Mouse (Mus musculus): ENCODE results near the gene Lrriq4.

Gene Lrriq4

DNA sequence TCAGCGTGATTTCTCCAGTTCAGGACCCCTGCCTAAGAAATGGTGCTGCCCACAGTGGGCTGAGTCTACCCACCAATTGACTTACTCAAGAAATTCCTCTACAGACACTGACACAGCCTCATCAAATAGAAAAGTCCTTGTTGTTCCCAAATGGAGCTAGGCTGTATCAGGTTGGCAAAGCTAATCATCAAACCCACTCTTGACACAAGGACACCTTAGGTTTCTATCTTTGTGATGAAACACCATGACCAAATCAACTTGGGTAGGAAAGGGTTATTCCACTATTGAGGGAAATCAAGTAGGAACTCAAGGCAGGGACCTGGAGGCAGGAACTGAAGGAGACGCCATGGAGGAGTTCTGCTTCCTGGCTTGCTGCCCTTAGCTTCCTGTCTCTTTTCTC lies at the start of gene Lrriq4:
Gene Lrriq4, plus strand, starts transcription at position 301 of the 400 bp plus-strand sequence.
- DNase-seq (ENCODE audit: extremely low read depth, low read depth, low spot score): no peak

DNA sequence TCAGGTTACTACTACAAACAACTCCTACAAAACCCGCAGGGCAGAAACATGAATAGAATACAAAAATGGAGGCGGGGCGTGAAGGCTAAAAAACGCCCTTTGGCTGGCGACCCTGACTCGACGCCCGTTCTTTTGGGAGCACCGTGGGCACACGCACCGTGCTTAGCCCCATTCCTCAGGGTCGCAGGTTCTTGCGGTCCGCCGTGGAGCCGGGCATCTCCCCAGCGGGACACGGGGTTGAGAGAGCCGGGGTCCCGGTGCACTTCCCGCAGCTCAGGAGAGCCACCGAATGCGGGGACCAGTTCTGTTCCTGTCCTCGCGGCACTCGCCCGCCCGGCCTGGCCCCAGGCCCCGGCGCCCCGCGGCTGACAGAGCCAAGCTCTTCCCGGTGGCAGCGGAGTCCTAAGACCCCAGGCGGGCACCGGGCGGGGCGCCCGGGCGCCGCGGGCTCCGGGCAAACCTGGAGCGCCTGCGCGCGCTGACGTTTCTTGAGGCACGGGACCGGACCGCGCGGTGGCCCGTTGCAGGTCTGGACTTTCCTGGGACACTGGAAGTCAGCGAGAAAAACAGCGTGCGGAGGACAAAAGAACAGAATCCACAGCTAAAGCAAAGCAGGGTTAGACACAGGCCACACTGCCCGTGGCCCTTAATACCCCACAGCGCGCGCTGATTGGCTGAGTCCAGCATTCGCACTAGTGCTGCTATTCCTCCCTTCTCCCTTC lies 49.0 kb upstream of the Lrriq4 start:
- DNase-seq (ENCODE audit: extremely low read depth, low read depth, low spot score): no peak

DNA sequence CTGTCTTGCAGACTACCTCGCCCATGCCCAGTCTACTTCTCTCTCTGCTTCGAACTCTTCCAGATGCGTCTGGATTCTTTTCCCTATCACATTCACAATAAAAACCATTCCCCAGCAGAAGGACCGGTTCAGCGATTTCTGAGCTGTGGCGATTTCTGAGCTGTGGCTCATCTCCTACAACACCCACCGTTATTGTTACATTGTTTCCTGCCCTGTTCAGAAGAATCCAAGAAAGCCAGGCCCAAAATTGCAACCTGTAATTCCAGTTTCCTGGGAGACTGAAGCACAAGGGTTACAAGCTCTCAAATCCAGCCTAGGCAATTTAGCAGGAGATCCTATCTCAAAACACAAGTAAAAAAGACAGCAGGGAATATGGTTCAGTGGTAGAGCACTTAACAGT lies 47.0 kb upstream of the Lrriq4 start:
- DNase-seq (ENCODE audit: extremely low read depth, low read depth, low spot score): no peak

DNA sequence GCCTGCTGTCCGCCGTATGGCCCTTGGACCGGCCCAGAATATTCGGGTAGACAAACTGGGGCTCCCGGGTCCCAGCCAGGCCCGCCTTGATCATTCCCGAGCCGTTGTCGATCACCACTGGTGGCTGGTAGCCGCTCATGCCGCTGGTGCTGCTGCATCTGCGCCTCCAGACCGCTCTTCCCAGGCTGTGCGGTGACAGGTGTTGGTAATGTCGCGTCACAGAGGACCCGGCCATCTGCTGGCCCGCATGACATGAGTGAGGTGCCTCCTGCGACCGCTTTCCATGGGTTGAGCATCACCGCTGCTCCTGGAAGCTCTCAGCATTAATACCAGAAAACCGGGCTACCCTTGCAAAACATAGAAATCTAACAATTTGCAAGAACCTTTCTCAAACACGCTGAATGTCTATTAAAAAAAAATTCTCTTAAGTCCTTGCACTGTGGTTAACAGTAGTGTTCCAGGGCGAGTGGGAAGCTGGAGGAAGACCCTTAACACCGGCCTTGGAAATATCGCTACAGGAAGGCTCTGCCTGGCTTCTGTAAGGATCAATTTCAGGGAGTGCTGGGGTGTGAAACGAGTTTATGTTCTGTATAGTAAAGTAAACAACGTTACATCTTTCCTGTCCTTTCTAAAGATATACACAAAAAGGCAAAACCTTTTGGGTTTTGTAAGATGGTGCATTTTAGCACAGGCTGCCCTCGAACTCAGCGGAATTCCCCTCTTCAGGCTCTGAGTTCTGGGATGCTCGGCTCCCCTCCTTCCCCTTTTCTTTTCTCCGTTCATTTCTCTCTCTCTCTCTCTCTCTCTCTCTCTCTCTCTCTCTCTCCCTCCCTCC lies 44.4 kb upstream of the Lrriq4 start, which contains the start of gene Actrt3:
Gene Actrt3, minus strand, starts transcription at position 229 of the 835 bp plus-strand sequence.
- DNase-seq (ENCODE audit: extremely low read depth, low read depth, low spot score): no peak

DNA sequence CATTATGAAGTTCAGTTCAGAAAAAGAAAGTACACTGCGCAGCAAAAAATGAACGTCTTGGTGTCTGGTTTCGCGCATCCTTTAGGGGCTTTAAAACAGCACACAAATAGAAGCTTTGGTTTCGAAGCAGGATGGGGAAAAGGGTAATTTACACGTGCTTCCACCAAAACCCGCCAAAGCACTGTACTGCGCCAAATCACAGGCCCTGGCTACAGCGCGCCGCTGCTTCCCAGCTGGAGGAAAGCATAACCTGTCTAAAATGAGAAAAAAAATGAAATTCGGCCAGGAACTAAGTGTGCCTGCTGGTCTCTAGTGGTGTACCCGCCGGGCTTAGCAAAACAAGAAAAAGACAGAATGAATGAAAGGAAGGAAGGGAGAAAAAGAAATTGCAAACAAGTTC lies 43.6 kb upstream of the Lrriq4 start:
- DNase-seq (ENCODE audit: extremely low read depth, low read depth, low spot score): no peak

DNA sequence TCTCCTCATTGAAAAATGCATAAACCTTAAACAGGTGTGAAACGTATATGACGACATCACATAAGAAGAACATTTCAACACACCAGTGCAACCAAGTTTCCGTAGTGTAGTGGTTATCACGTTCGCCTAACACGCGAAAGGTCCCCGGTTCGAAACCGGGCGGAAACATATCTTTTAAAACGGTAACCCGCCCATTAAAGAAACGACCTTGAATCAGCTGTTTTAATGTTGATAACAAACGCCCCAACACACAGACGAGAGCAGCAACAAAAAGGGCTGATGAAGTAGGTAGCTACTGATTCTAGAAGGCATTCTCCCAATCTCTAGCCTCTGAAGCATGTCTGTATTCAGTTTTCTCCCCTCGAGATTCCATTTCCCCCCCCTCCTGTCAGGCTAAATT lies 43.1 kb upstream of the Lrriq4 start:
- DNase-seq (ENCODE audit: extremely low read depth, low read depth, low spot score): no peak

DNA sequence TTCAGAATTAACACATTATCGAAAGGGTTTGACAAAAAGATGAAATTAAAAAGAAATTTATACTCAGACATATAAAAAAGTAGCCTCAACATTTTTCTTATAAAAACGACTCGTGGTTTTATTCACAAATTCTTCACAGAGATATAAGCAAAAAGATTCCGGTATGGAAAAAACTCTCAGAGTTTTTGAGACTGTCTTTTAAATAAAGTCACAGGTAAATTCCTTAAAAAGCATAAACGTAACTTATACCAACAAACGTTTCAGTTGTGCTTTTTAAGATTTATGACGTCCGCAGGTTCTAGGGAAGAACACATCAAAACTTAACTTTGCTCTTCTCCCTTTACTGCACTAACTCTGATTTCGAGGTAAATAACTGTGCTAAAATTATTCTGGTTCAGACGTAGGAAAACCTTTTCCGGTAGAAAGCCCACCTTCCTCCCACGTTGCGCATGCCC lies 42.7 kb upstream of the Lrriq4 start:
- DNase-seq (ENCODE audit: extremely low read depth, low read depth, low spot score): no peak

DNA sequence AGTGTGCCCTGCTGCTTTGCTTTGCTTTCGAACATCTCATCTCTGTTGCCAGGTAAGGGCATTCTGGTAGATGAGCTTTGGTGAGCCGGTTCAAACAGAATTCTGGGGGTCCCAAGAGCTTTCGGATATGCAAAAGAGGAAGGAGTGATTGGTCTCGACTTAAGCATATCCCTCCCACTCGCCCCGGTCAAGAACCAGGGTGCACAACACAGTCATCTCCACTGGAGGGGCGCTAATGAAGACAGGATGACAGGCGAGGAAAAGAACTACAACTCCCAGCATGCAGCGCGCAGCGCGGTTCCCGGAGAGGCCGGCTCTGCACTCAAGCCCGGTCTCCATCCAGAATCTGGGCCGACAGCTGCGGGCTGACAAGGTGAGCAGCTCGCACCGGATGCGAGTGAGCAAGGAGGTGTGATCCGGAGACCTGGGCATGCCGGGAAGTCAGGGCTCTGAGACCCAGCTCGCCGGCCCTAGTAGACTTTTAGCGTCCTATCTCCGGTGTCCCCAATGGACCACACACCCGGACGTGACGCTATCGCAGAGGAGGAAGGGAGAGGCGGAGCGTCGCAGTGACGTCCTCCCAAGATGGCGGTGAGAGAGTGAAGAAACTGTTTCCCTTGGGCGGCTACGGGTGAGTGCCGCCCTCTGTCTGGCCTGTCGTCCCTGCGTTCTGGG lies 42.1 kb upstream of the Lrriq4 start, which contains the start of gene Mynn:
Gene Mynn, plus strand, starts transcription at position 1 of the 675 bp plus-strand sequence.
- DNase-seq (ENCODE audit: extremely low read depth, low read depth, low spot score): peak; percentile 65

DNA sequence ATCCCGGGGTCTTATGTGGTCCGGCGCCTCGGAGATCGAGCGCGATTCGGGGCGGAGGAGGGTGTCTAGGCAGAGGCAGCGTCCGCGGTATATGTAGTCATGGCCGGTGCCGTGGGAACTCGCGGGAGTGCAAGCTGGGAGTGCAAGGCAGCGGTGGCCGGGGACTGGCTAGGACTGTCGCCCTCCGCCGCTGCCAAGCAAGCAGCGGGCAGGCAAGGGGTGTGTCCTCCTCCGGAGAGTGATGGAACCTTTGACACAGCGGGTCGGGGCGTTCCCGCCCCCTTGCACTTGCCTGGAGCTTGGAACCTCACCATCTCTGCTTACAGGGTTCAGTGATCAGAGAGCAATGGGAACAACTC lies 41.6 kb upstream of the Lrriq4 start:
- no peak for DNase-seq (ENCODE audit: extremely low read depth, low read depth, low spot score)

DNA sequence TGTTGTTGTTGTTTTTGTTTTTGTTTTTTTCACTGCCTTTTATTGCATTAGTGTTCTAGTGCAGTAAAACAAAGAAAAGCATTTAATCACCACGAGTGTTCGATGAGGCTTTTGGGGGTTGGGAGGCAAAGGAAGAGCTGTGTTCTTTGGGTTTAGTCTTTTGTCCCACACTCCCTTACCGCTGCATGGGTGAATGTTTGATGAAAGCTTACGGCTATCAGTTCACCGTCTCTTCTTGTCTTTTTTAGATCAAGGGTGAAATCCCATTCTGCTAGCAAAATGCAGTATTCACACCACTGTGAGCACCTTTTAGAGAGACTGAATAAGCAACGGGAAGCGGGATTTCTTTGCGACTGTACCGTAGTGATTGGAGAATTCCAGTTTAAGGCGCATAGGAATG lies 41.1 kb upstream of the Lrriq4 start:
- DNase-seq (ENCODE audit: extremely low read depth, low read depth, low spot score): no peak

DNA sequence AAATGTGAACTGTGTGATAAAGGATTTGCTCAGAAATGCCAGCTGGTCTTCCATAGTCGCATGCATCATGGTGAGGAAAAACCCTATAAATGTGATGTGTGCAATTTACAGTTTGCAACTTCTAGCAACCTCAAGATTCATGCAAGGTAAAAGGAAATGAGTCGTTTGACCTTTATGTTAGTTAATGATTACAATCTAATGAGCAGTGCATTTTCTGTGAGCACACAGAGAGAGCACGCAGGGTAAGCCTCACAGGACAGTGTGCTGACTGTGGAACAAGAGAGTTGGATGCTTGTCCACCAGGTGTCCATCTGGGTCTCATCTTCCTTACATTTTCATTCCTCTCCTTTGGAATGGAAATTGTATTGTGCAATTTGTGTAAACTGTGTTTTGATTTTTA lies 35.3 kb upstream of the Lrriq4 start:
- DNase-seq (ENCODE audit: extremely low read depth, low read depth, low spot score): no peak

DNA sequence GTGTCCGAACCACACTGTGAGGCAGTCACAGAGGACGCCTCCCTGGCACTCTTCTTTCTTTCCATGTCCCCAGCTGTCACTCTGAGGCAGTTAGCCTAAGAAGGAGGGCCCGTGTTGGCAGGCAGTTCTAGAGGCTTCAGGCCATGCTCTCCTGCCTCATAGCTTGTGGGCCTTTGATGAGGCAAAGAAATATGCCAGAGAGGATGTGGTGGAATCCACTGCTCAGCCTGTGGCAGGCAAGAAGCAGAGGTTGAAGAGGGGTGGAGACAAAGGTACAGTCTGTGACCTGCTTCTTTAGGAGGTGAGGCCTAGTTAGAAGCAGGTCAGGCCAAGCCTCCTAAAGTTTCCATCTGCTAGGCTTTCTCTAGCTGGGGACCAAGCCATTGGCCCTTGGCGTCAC lies 33.4 kb upstream of the Lrriq4 start:
- no peak for DNase-seq (ENCODE audit: extremely low read depth, low read depth, low spot score)

DNA sequence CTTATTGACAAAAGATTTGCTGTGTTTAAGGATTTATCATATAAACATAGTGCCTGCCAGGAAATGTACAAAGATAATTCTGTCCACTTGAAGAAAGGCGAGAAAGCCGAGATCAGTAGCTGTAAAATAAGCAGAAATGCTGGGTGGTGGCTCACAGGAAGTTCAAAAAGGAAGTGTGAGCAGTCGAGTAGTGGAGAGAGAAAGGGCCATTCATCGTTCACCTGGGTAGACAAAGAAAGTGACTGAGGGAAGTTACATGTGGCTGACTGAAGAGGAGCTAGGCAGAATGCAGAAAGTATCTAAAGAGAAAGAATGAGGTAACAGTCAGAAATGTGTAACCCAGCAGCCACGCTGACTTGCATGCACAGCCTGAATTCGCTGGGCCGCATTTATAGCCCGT lies 24.2 kb upstream of the Lrriq4 start:
- no peak for DNase-seq (ENCODE audit: extremely low read depth, low read depth, low spot score)

DNA sequence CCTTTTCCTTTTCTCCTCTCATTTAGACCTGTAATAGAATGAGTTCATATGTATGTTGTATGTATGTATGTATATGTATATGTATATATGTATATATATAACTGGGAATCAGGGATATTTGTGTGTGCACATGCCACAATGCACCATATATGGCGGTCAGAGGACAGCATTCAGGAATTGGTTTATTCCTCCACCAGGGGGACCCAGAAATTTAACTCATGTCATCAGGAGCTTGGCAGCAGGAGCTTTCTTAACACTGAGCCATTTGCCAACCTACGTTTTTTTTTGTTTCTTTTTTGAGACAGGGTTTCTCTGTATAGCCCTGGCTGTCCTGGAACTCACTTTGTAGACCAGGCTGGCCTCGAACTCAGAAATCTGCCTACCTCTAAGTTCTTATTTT lies 10.6 kb upstream of the Lrriq4 start:
- DNase-seq (ENCODE audit: extremely low read depth, low read depth, low spot score): no peak

DNA sequence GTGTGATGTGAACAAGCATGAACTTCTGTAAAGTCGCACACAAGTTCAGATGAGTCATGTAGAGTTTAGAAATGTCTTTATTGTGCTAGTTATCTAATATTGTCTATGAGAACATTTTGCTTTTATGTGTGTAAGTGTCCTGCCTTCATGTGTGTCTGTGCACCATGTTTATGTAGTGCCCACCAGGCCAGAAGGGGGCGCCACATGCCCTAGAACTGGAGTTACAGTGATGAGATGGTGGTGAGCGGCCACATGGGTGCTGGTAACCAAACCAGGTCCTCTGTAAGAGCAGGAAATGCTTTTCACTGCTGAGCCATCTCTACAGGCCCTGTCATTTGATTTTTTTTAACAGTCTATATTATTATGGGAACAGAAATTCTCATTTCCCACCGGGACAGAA lies 8.7 kb upstream of the Lrriq4 start:
- DNase-seq (ENCODE audit: extremely low read depth, low read depth, low spot score): no peak

DNA sequence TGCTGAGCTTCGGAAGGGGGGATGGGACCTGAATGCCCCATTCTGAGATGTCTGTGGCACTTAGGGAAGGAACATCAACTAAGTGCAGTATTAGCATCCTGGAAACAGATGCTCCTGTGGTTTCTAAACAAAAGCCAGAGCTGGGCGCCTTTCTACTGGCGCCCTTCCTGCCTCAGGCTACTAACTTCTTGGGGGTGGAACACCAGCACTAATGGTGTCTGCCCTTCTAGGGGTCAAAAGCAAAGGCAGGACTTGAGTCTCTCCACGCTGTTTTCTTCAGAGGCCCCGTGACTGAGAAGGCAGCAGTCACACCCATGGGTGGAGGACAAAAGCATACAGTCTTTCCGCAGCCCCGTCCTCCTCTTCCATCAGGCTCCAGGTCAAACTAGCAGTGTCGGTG lies 2.5 kb downstream of the Lrriq4 start:
- no peak for DNase-seq (ENCODE audit: extremely low read depth, low read depth, low spot score)

DNA sequence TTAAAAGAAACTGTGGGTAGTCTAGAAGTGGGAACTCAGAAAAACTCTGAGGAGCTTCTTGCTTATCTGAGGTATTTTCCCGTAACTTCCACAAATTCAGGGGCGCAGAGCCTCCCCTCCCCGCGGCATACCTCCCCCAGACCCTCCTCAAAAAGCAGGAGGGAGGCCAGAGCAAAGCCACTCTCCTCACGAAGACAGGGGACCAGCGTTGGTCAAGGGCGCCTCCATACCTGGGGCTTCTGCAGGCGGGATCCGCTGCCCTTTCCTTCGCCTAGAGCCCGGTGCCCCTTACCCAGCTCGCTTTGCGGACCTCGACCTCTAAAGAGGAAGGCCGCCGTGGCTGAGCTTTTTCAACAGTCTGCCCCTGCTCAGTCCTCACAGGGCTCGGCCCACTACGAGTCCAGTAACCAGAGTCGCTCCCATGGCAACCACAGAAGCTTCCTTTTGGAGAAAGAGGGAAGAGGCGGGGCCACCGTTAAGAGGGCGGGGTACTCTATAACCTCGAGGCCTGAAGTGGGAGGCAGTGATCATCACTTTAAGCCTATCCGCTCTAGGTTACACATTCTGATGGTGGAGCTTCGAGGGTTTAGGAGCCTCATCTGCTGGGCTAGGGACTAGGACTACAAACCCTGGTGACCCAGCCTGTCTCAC lies 3.3 kb downstream of the Lrriq4 start, which contains the start of gene Lrrc34:
Gene Lrrc34, minus strand, starts transcription at position 430 of the 651 bp plus-strand sequence.
- no peak for DNase-seq (ENCODE audit: extremely low read depth, low read depth, low spot score)

DNA sequence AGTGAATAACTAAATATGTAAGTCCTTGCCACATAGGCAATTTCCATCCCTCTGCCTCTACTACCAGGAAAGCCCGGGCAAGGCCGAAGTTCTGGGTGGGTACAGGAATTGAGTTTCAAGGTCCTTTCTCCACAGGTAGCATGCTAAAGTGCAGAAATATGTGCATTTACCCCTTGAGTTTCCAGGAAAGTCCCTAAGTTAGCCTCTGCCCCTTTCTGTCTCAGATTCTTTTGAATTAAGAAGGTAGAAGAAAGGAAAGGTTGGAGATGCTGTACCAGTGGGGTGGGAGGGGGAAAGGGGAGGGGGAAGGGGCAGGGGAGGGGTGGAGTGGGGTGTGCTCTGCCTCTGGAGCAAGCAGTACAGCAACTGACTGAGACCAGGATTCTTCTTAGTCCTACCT lies 4.2 kb downstream of the Lrriq4 start:
- no peak for DNase-seq (ENCODE audit: extremely low read depth, low read depth, low spot score)

DNA sequence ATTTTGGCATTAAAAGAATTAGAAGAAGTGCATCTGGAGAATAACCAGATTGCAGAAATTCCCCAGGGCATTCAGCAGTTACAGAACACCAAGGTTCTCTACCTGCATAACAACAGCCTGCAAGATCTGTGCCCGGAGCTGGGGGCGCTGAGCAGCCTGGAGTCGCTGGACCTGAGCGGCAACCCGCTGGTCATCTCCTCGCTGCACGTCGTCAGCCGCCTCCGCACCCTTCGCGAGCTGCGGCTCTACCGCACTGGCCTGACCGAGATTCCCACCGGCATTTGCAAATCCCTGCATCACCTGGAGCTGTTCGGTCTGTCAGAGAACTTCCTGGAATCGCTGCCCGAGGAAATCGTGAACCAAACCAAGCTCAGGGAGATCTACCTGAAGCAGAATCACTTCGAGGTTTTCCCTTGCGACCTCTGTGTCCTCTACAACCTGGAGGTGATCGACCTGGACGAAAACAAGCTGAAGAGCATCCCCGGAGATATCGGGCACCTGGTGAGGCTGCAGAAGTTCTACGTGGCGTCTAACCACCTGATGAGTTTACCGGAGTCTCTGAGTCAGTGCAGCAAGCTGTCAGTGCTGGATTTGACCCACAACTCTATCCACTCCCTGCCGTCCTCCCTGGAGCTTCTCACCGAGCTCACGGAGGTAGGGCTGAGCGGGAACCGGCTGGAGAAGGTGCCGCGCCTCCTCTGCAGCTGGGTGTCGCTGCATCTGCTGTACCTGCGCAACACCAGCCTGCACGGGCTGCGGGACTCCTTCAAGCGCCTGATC lies 5.9 kb downstream of the Lrriq4 start:
- no peak for DNase-seq (ENCODE audit: extremely low read depth, low read depth, low spot score)

DNA sequence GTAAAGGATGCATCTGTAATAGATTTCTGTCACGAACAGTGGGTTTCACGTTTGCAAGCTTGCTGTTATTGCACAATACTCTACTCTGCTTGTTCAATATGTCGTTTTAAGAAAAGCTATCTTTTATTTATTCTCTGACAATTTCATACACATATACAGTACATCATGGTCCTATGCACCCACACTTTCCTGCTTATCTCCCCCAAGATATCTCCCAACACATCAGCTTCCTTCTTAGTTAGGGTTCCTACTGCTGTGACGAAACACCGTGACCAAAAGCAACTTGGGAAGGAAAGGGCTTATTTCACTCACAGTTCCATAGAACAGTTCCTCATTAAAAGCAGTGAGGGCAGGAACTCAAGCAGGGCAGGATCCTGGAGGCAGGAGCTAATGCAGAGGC lies 11.6 kb downstream of the Lrriq4 start:
- DNase-seq (ENCODE audit: extremely low read depth, low read depth, low spot score): no peak

All from fat pad, adult 2 months (tissue).